Mouse (Mus musculus) testis, adult 2 months (tissue): ENCODE measurements around the gene Rsph1. TPM values are rescaled to one million over a fixed set of nuclear protein-coding genes. Genes with fewer than 3 reads are reported as not detected.

Experiments used
- H3K27ac ChIP-seq: fragments of 200-500 bp; 2 replicates; pipeline ENCODE4 v1.5.1; 2012; ENCODE audit warnings: low read depth, low read length; ENCODE audit not compliant: control insufficient read depth, insufficient read depth
- H3K27me3 ChIP-seq: fragments of 200-500 bp; 2 replicates; pipeline ENCODE4 v1.6.1; 2012; ENCODE audit warnings: mild to moderate bottlenecking, low read length, moderate library complexity; ENCODE audit not compliant: control insufficient read depth, insufficient read depth
- H3K36me3 ChIP-seq: fragments of 200-500 bp; 2 replicates; pipeline ENCODE4 v1.6.1; 2012; ENCODE audit warnings: mild to moderate bottlenecking, low read length; ENCODE audit not compliant: control insufficient read depth, insufficient read depth
- H3K4me1 ChIP-seq: fragments of 200-500 bp; 2 replicates; pipeline ENCODE4 v1.6.1; 2012; ENCODE audit warnings: low read length; ENCODE audit not compliant: control insufficient read depth, insufficient read depth
- H3K4me3 ChIP-seq: fragments of 200-500 bp; 2 replicates; pipeline ENCODE4 v1.5.1; 2012; ENCODE audit warnings: low read depth, mild to moderate bottlenecking, low read length, moderate library complexity, mixed read lengths; ENCODE audit not compliant: control insufficient read depth
- CTCF ChIP-seq: fragments of 200-500 bp; IDR thresholded peaks from 2 replicates; pipeline ENCODE4 v1.5.1; 2012; ENCODE audit warnings: low read depth, mild to moderate bottlenecking, inconsistent platforms, low read length, moderate library complexity; ENCODE audit not compliant: control insufficient read depth, insufficient read depth, insufficient replicate concordance
- POLR2A ChIP-seq: fragments of 200-500 bp; IDR thresholded peaks from 2 replicates; pipeline ENCODE4 v1.6.1; 2012; ENCODE audit warnings: low read depth, mild to moderate bottlenecking, inconsistent platforms, low read length, moderate library complexity; ENCODE audit not compliant: control insufficient read depth
- polyA plus RNA-seq: library from polyadenylated mRNA; depleted of rRNA; stranded (reverse); fragments of >200 nt; gene quantifications from 2 replicates; pipeline ENCODE4 v1.2.3, GENCODE M21; 2012; rRNA removed

Gene Rsph1
- 550 and 601 TPM in 2 replicates for polyA plus RNA-seq

DNA sequence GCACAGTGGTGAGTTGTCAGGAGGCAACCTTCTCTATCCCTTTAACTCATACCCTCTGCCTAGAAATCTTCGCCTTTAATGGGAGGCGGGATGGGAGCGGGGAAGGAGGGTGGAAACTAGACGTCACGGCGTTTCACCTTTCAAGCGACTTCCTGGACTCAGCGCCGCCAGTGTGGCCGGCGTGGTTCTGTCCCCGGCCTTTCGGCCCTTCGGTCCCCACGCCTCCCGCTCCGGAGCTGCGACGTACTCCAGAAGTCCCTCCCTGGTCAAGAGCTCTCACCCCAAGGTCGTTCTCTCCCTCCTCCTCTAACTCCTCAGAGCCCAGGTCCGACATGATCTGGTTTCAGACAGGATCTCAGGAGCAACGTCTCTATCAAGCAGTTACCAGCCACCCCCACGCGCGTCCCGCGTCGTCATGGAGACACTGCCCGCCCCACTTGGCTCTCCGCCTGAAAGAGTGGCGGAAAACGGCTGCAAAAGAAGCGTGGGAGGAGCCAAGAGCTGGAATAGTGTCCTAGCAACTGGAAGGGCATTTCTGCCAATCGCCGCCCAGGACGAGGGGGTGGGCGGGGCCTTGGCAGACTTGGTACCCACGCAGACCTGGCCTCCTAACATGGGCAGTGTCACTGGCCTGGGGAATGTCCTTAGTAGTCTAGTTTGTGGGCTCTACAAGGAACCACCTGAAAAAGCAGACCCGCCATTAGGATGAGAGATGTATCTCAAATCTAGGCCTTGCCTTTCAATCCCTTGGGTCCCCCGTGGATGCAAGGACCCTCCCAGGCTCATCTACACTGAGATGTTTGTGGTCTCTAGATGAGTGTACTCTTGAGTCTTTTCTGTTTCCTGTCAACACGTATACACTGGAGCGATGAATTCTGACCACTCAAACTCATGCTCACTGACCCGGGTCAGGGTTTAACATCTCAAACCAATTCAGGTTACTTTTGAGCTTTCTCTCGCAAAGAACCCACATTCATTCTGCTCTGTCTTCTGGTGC, at the start of gene Rsph1:
TSS of gene Rsph1 (minus strand) at position 462 of the 997 bp plus-strand sequence.
- H3K4me3 ChIP-seq, result peak within 1 kb of the TSS; percentile 84
- TF ChIP-seq POLR2A (peak; percentile 96), CTCF (no peak)
- no peaks in the 10 kb centered on the region for H3K27me3 ChIP-seq
- H3K36me3 ChIP-seq, result peaks cover 7% of the 10 kb centered on the region; the same call in 1 of the 2 replicates
- H3K4me1 ChIP-seq, result peaks cover 23% of the 10 kb centered on the region
- H3K27ac ChIP-seq, result peak within 1 kb of the TSS; percentile 94

DNA sequence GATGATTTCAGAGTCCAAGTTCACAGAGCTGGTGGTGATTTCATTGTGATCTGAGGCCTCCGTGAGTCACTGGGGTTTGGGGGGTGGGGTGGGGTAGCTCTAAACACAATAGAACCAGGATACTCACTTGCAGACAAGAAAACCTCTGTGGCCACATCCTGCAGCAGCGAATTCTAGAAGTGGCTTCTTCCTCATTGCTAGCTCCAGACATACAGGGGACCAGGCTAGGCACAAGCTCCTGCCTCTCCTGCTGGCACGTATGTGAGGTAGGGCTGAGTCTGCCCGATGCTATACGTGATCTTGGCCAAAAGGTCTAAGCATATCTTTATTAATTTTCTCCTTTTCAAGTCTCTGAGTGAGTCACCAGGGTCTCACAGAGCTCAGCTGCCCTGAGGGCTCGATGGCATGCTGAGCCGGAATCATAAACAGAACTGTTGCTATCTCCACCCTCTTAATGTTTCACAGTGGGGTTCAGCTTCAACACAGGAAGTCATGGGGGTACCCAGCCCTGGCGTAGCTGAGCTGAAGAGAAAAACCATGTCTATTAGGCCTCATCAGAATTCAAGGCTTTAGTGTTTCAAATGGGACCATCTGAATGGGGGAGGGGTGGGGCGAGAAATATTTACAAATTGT, 49.2 kb upstream of the Rsph1 start:
- Histone ChIP-seq H3K27me3 (no peaks in the 10 kb centered on the region), H3K36me3 (no peaks in the 10 kb centered on the region), H3K4me1 (no peaks in the 10 kb centered on the region; the same call in 1 of the 2 replicates), H3K4me3 (no peak overlapping the region), H3K27ac (no peak overlapping the region)
- TF ChIP-seq CTCF (no peak), POLR2A (no peak)

DNA sequence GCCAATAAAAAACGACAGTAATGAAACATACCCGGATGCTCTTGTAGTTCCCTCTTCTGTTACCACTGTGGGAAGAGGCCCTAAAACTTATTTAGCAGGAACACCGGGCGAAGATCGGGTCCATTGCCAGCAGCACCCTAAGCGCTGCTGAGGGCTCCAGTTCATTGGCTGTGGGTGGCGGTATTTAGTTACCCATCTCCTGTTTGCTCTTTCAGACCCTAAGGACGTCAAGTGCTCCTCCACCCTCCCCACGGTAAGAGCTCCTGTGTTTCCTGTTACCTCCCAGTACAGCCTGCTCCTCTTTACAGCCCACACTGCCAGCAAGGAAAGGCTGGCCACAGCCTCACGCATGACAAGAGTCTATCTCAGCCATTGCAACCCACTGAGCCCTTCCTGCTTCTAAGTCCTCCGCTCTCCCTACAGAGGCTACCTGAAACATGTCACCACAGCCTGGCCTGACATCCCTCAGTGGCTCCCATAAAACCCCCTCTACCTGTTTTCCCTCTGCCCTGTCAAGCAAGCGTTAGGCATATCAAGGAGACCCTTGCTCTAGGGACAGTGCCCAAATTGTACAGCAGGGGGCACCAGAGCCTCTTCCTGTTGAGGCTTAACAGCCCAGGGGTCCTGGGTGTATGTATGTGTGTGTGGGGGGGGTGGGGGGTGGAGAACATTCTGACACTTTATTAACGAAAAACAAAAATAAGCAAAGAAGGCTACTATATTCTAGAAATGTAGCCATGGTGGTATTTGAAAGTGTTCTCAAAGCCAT, 48.5 kb upstream of the Rsph1 start:
- Histone ChIP-seq H3K4me1 (no peaks in the 10 kb centered on the region; the same call in 1 of the 2 replicates), H3K4me3 (no peak overlapping the region), H3K27me3 (no peaks in the 10 kb centered on the region), H3K36me3 (no peaks in the 10 kb centered on the region), H3K27ac (no peak overlapping the region)
- TF ChIP-seq POLR2A, result no peak
- peak; percentile 54; the same call in 1 of the 2 replicates for TF ChIP-seq CTCF

DNA sequence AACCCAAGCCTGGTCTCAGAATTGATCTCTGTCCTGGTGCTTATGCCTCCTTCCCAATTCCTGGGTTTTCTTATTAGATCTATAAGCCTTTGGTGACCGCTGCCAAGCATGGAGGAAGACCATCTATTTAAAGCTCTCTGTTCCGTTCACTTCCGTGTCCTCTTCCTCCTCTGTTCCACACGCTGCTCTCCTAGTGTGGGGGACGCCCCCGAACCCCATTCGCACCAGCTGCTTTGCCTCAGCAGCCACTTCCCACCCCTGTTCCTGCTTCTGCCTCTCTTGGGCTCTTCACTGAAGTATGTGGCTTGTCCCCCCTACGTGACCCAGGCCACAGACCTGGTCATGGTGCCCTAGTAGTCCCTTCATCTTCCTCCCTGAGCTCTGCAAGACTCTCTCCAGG, 47.0 kb upstream of the Rsph1 start:
- Histone ChIP-seq H3K27me3 (no peaks in the 10 kb centered on the region), H3K4me1 (no peaks in the 10 kb centered on the region; the same call in 1 of the 2 replicates), H3K4me3 (no peak overlapping the region), H3K36me3 (no peaks in the 10 kb centered on the region), H3K27ac (no peak overlapping the region)
- TF ChIP-seq CTCF, result no peak
- no peak for TF ChIP-seq POLR2A

DNA sequence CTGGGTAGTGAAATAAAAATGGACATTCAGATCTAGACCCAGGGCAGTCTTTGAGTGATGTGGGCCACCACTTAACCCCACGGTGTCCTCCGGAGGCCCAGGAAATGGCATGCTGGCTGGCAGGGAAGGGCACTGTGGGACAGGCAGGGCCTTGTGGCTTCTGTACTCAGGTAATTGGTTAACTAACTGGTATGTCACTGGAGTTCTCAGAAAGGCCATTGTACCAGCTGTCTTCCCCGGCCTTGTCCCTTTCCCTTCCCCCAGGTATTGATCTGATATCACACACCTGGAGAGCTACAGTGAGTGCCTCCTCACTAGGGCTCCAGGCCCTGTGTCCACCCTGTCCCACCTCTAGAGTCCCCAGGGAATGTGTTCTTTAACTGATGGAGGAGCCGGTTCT, 46.2 kb upstream of the Rsph1 start:
- H3K27ac ChIP-seq, result no peak overlapping the region
- no peak overlapping the region for H3K4me3 ChIP-seq
- no peaks in the 10 kb centered on the region for H3K36me3 ChIP-seq
- no peak for TF ChIP-seq POLR2A
- no peaks in the 10 kb centered on the region for H3K27me3 ChIP-seq
- no peaks in the 10 kb centered on the region; the same call in 1 of the 2 replicates for H3K4me1 ChIP-seq

DNA sequence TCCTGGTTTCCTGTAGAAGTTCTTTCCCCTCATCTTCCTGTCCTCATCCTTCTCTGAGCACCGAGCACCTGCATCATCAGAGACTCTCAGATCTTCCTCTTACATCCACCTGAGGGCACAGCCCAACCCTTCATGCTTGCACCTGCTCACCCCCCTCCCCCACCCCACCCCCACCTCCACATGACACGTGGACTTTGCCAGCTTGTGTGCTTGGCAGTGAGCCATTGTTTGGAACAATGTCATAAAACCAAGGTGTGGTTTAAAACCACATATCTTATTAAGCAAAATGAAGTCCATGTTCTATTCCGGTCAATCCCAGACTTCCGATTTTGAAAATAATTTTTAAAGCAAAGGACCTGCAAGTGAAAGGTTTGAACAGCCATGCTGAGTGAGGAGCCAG, 45.3 kb upstream of the Rsph1 start:
- H3K27me3 ChIP-seq, result no peaks in the 10 kb centered on the region
- H3K4me1 ChIP-seq, result no peaks in the 10 kb centered on the region; the same call in 1 of the 2 replicates
- H3K36me3 ChIP-seq, result no peaks in the 10 kb centered on the region
- no peak overlapping the region for H3K4me3 ChIP-seq
- TF ChIP-seq CTCF (no peak), POLR2A (no peak)
- no peak overlapping the region for H3K27ac ChIP-seq
